Mouse (Mus musculus) brown adipose tissue, adult 24 weeks (tissue): ENCODE data around the gene Hebp1. TPM values are rescaled to one million over a fixed set of nuclear protein-coding genes. Genes with fewer than 3 reads are reported as not detected.

Experiments
- H3K27ac ChIP-seq: fragments of 200-500 bp; replicated peaks from 2 replicates; pipeline ENCODE4 v1.5.1; 2012; ENCODE audit warnings: low read depth, mild to moderate bottlenecking, low read length
- H3K4me1 ChIP-seq: fragments of 200-500 bp; 2 replicates; pipeline ENCODE4 v1.6.1; 2012; ENCODE audit warnings: low read length, mixed read lengths; ENCODE audit not compliant: control insufficient read depth, insufficient read depth, insufficient read length
- H3K4me3 ChIP-seq: fragments of 200-500 bp; 2 replicates; pipeline ENCODE4 v1.5.1; 2012; ENCODE audit warnings: low read depth, mild to moderate bottlenecking, low read length, moderate library complexity; ENCODE audit not compliant: insufficient read depth
- polyA plus RNA-seq: library from polyadenylated mRNA; stranded (reverse); fragments of >200 nt; gene quantifications from 2 replicates; pipeline ENCODE4 v1.2.4, GENCODE M21; 2012; ENCODE audit not compliant: missing spikeins, insufficient read depth, insufficient read length

Gene Hebp1
- polyA plus RNA-seq, 1 experiment = 64.6 TPM

DNA sequence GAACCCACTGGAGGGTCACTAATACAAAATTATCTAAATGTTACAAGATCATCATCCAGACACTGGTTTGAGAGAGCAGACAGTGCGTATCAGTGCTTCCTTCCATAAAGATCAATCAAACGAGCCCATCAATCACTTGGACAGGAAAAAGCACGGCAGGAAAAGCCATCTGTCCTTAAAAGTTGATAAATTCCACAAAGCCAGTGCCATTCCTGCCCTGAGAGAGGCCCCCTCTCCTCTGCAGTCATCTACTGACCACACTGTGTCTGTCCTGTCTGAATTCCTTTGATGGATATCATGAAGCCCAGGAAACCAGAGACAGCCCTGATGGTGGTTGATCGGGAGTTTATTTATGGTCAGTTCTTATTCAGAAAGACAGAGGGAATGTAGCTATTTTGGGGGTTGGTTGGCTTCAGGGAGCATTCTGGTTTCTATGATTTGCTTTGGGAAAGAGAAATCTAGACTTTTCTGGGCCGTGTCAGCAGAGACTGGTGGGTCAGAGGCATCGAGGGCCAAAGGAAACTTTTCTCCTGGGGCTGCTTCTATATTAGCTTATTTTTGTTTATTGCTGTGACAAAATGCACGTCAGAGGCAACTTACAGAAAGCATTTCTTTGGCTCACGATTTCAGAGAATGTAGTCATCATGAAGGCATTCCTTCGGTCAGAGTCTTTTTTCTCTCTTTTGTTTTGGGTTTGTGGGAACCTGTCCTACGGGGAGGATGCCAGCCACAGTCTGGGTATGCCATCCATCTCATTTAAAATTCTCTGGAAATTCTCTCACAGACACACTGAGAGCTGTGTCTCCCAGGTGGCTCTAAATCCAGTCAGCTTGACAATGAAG lies 10.5 kb downstream of the Hebp1 start:
- H3K4me3 ChIP-seq = no peak overlapping the region
- H3K27ac ChIP-seq = no peak overlapping the region
- H3K4me1 ChIP-seq = no peaks in the 10 kb centered on the region

DNA sequence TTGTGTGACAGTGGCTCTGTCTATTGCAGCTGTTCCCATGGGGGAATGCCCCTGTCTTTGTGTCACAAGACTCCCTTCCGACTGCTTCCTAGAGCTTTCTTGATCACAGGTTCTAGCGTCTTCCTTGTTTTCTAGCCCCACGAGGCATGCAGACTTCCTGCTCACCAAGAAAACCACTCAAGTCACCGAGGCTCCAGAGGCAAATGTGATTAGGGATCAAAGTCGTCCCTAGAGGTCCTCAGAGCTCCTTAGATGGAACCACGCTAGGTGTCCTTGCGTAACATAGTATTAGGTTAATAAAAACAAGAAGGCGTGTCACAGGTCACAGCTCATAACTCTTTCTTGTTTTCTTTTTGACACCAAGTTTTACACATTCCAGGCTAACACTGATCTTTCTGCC lies 13.9 kb downstream of the Hebp1 start:
- H3K27ac ChIP-seq = no peak overlapping the region
- H3K4me3 ChIP-seq = no peak overlapping the region
- no peaks in the 10 kb centered on the region for H3K4me1 ChIP-seq

DNA sequence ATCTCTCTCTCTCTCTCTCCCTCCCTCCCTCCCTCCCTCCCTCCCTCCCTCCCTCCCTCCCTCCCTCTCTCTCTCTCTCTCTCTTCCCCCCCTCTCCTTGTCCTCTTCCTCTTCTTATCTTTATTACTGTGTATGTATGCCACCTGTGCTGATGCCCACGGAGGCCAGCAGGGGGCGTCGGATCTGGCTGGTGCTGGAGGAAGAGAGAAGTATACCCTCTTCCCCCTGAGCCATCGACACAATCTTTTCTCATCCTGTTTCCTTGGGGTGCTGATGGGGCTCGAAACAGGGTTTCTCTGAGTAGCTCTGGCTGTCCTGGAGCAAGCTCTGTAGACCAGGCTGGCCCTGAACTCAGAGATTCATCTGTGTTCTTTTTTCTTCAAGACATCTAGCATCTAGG lies 14.9 kb downstream of the Hebp1 start:
- Histone ChIP-seq H3K27ac (no peak overlapping the region), H3K4me3 (no peak overlapping the region), H3K4me1 (no peaks in the 10 kb centered on the region)

DNA sequence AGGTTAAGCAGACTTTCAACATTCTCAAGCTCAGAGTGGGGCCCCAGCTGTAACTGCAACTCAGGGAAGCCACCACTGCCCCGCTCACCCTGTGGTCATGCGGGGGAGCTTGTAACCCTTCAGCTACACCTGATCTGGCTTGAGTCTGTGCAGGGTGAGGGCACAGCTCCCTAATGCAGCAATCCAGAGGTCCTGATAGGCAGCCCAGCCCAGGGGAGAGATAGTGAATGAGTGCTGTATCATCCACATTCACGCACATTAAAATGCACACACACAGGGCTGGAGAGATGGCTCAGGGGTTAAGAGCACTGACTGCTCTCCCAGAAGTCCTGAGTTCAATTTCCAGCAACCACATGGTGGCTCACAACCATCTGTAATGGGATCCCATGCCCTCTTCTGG lies 19.2 kb downstream of the Hebp1 start:
- Histone ChIP-seq H3K27ac (no peak overlapping the region), H3K4me1 (no peaks in the 10 kb centered on the region), H3K4me3 (no peak overlapping the region)

- Histone ChIP-seq H3K27ac (no peak overlapping the region), H3K4me3 (no peak overlapping the region), H3K4me1 (no peaks in the 10 kb centered on the region)
These were observed 20.6 kb downstream of the Hebp1 start for GRCm38 (mm10) chr6:135177271-135177670.

DNA sequence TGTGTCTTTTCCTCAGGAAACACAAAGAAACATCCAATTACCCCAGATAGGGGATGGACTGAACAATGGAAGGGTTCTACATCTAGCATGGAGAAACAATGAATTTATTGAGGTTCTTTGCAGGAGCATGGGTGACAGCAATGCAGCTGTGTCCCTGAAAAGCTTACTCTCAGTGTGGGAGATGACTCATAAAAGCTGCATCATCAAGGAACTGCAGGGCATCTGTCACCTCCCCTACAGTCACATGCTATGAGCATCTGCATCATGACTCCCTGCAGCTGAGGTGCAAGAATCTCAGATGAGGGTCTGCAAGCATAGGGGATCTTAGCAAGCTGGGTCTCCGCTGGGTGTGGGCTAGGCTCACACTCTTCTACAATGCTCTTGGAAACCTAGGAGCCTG lies 22.8 kb downstream of the Hebp1 start:
- H3K4me1 ChIP-seq = no peaks in the 10 kb centered on the region
- H3K27ac ChIP-seq = no peak overlapping the region

GRCm38 (mm10) chr6:135171736-135172135 lies 26.1 kb downstream of the Hebp1 start:
- Histone ChIP-seq H3K4me1 (no peaks in the 10 kb centered on the region), H3K4me3 (no peak overlapping the region), H3K27ac (no peak overlapping the region)

More for the DNA sequence above, 22.8 kb downstream of the Hebp1 start:
- no peak overlapping the region for H3K4me3 ChIP-seq

GRCm38 (mm10) chr6:135169246-135169645 lies 28.6 kb downstream of the Hebp1 start:
- Histone ChIP-seq H3K27ac (no peak overlapping the region), H3K4me1 (peaks cover 3% of the 10 kb centered on the region; the same call in 1 of the 2 replicates), H3K4me3 (no peak overlapping the region)

GRCm38 (mm10) chr6:135168471-135168870 lies 29.4 kb downstream of the Hebp1 start:
- H3K4me1 ChIP-seq = peaks cover 3% of the 10 kb centered on the region; the same call in 1 of the 2 replicates
- no peak overlapping the region for H3K27ac ChIP-seq
- H3K4me3 ChIP-seq = peak overlapping the region; percentile 70

DNA sequence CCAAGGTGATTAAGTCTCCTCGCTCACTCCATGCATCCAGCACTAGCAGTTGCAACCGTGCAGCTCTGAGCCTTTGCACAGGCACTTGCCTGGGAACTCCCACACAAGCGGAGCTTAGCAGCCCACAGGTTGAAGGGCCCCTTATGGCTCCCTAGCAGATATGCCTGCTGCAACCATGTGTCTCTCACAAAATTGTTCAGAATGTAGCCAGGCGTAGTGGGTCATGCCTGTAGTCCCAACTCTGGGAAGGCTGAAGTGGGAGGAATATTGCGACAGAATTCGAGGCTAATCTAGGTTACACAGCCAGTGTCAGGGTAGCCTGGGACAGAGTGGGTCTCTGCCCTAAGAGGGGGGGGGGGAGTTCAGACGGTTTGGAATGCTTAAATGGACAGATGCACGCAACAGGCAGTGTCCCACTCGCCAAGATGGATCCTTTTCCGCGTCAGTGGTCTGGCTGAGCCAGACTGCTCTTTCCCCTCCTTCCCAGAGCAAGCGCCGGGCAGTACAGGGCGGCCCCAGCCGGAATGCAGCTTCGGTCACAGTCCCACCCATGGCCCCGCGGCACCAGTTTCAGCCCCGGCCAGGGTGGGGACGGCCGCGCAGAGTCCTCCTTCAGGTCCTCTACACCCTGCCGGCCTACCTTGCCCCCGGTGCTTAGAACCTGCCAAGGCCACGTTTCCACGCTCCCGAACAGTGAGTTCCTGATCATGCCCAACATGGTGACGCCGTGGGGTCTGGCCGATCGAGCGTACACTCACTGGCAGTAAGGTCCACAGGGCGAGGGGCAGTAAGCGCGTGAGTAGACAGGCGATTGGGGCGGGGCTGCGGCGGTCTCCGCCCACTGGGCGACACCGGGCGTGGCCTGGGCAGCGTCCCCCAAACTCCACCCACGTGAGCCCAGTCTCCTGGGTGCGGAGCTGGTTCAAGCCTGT lies 30.2 kb downstream of the Hebp1 start:
- peak overlapping the region; percentile 70 for H3K4me3 ChIP-seq
- peaks cover 3% of the 10 kb centered on the region; the same call in 1 of the 2 replicates for H3K4me1 ChIP-seq
- peak overlapping the region; percentile 55 for H3K27ac ChIP-seq

GRCm38 (mm10) chr6:135166712-135167111 lies 31.1 kb downstream of the Hebp1 start:
- Histone ChIP-seq H3K4me3 (peak overlapping the region; percentile 70; the same call in 1 of the 2 replicates), H3K27ac (no peak overlapping the region), H3K4me1 (peaks cover 3% of the 10 kb centered on the region; the same call in 1 of the 2 replicates)

GRCm38 (mm10) chr6:135166262-135166661 lies 31.6 kb downstream of the Hebp1 start:
- Histone ChIP-seq H3K4me3 (no peak overlapping the region), H3K27ac (no peak overlapping the region), H3K4me1 (peaks cover 3% of the 10 kb centered on the region; the same call in 1 of the 2 replicates)

DNA sequence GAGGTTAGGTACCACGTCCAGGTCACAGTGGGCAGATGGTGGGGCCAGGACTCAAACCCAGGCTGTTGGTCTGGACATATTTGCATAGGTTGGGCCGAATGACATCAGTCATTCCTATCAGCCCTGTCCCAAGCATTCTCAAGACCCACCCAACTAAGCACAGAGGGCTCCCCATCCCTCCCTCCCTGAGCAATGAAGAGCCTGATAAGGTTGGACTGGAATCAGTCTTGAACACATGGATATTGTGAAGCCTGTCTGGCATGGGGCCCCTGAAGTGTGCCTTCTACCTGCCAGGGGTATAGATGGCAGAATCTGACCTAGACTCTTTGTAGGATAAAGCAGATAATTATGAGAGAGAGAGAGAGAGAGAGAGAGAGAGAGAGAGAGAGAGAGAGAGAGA lies 32.1 kb downstream of the Hebp1 start:
- peaks cover 3% of the 10 kb centered on the region; the same call in 1 of the 2 replicates for H3K4me1 ChIP-seq
- H3K4me3 ChIP-seq = no peak overlapping the region
- no peak overlapping the region for H3K27ac ChIP-seq

GRCm38 (mm10) chr6:135165191-135165590 lies 32.6 kb downstream of the Hebp1 start:
- Histone ChIP-seq H3K4me1 (peaks cover 3% of the 10 kb centered on the region; the same call in 1 of the 2 replicates), H3K4me3 (no peak overlapping the region), H3K27ac (no peak overlapping the region)

- H3K4me1 ChIP-seq = peaks cover 3% of the 10 kb centered on the region; the same call in 1 of the 2 replicates
- no peak overlapping the region for H3K4me3 ChIP-seq
- no peak overlapping the region for H3K27ac ChIP-seq
These were observed 35.0 kb downstream of the Hebp1 start for GRCm38 (mm10) chr6:135162861-135163260.
